Mouse (Mus musculus) stomach, postnatal 0 days (tissue): ENCODE data around the gene Btg1. TPM values are rescaled to one million over a fixed set of nuclear protein-coding genes. Genes with fewer than 3 reads are reported as not detected.

ENCODE experiments used
- ATAC-seq: fragments of 200-750 bp; cut with Nextera tagmentation; 2 replicates; pipeline ENCODE4 v1.8.0; 2017; ENCODE audit not compliant: low FRiP score, low TSS enrichment
- DNase-seq: peaks from one replicate; pipeline ENCODE4 v3.0.0-alpha.2; 2016; ENCODE audit warnings: low spot score
- H3K27ac ChIP-seq: fragments of 300-500 bp; sonication (generic); replicated peaks from 2 replicates; pipeline ENCODE4 v1.5.1; 2014; ENCODE audit warnings: mild to moderate bottlenecking, control low read depth
- H3K27me3 ChIP-seq: fragments of 300-500 bp; sonication (generic); 2 replicates; pipeline ENCODE4 v1.6.1; 2014; ENCODE audit warnings: low read length; ENCODE audit not compliant: control insufficient read depth, insufficient read depth
- H3K36me3 ChIP-seq: fragments of 300-500 bp; sonication (generic); 2 replicates; pipeline ENCODE4 v1.6.1; 2014; ENCODE audit warnings: low read length, mixed read lengths; ENCODE audit not compliant: control insufficient read depth, insufficient read depth
- H3K4me1 ChIP-seq: fragments of 300-500 bp; sonication (generic); replicated peaks from 2 replicates; pipeline ENCODE4 v1.6.1; 2014; ENCODE audit warnings: antibody characterized with exemption; ENCODE audit not compliant: control insufficient read depth, insufficient read depth
- H3K4me2 ChIP-seq: fragments of 300-500 bp; sonication (generic); replicated peaks from 2 replicates; pipeline ENCODE4 v1.6.1; 2014; ENCODE audit warnings: low read depth, mild to moderate bottlenecking, control low read depth, moderate library complexity
- H3K4me3 ChIP-seq: fragments of 300-500 bp; sonication (generic); 2 replicates; pipeline ENCODE4 v1.5.1; 2014; ENCODE audit warnings: low read depth, low read length, control low read depth
- H3K9ac ChIP-seq: fragments of 300-500 bp; sonication (generic); 2 replicates; pipeline ENCODE4 v1.6.1; 2014; ENCODE audit warnings: mild to moderate bottlenecking, low read length, control low read depth, mixed read lengths
- H3K9me3 ChIP-seq: fragments of 300-500 bp; sonication (generic); 2 replicates; pipeline ENCODE4 v1.6.1; 2016; ENCODE audit warnings: low read length; ENCODE audit not compliant: control insufficient read depth
- CTCF ChIP-seq: IDR thresholded peaks from 2 replicates; pipeline ENCODE4 v1.5.1; 2016; ENCODE audit warnings: antibody characterized with exemption, low read depth, mild to moderate bottlenecking, moderate library complexity
- EP300 ChIP-seq: optimal IDR thresholded peaks from 2 replicates; pipeline ENCODE3; 2016; ENCODE audit warnings: antibody characterized with exemption
- WGBS: fragments of 180-500 bp; shearing (Covaris S2); extraction: QIAGEN DNeasy Blood & Tissue Kit; methylation state at CpG from one replicate; pipeline ENCODE4 v1.1.7; 2014; 5-methylcytosine and 5-hydroxymethylcytosine counted together
- polyA plus RNA-seq: library from polyadenylated mRNA; unstranded; fragments of >200 nt; fragmentation: Nextera tagmentation; extraction: Ambion mirVana; gene quantifications from 2 replicates; pipeline ENCODE4 v1.2.1, GENCODE M21; 2015

Btg1 gene
- polyA plus RNA-seq, 1 experiment from 2014 or later = 59.8 TPM

DNA sequence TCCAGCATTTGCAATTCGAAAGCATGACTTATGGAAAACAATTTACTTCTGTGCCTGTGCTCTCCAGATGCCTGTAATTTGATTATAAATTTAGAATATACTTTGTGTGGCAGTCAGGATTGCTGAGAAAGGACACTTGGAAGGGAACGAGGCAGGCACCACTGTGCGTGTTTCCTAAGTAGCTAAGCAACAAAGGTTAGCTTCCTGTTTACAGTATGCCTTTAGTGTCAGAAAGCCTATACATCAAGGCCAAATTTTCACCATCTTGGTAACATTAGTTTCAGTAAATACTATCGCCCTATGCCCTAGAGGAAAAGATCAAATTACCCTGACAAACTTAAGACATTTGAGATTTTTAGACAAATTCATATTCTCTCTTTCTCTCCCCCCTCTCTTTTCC, 37.4 kb upstream of the Btg1 start:
- Histone ChIP-seq H3K9ac (no peak overlapping the region), H3K36me3 (no peaks in the 10 kb centered on the region), H3K4me3 (no peak overlapping the region), H3K27ac (no peak overlapping the region), H3K27me3 (no peaks in the 10 kb centered on the region), H3K4me2 (no peak overlapping the region), H3K9me3 (no peaks in the 10 kb centered on the region), H3K4me1 (no peaks in the 10 kb centered on the region)
- 46% methylated on average over 4 of the region's 4 CpGs for WGBS
- DNase-seq (no peak), ATAC-seq (no peak)
- no peak for TF ChIP-seq CTCF
- no peak for TF ChIP-seq EP300

DNA sequence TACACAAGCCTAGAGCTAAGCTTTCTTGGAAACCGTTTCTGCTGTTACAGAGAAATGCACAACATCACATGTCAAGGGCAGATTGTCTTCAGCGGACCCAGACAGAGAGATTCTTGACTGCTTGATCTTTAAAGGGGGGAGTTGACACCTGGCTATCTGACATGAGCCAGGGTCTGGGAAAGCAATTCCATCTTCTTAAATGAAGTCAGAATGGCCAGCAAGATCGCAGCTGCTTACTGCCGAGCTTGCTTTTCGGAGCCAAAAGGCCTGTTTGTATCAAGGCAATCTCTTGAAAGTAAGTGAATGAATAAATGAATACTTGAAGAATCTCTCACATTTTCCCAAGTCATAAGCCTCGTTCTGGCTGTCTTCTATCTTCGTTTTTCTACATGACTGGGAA, 36.6 kb upstream of the Btg1 start:
- TF ChIP-seq EP300 = no peak
- TF ChIP-seq CTCF = no peak
- Histone ChIP-seq H3K9ac (no peak overlapping the region), H3K36me3 (no peaks in the 10 kb centered on the region), H3K27me3 (no peaks in the 10 kb centered on the region), H3K4me3 (no peak overlapping the region), H3K4me1 (no peaks in the 10 kb centered on the region), H3K9me3 (no peaks in the 10 kb centered on the region), H3K27ac (no peak overlapping the region), H3K4me2 (no peak overlapping the region)
- no peak for ATAC-seq
- WGBS = 70% methylated on average over 7 of the region's 7 CpGs
- no peak for DNase-seq

DNA sequence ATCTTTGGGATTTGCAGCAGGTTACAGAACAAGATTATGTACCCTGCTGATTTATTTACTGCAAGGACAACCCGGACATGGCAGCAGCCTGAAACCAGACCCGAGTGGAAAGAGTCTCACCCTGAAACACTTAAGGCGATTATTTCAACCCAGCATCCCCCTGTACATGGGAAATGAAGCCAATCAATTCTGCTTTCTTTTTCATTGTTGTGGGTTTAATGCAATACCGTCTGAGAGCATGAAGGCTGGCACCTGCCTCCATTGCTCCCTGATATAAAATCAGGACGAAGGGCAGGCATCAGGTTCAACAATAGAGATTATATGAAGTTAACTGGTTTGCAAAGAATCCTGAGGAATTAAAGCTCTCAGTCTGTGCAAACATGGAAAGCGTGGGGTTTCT, 35.6 kb upstream of the Btg1 start:
- H3K36me3 ChIP-seq = no peaks in the 10 kb centered on the region
- no peaks in the 10 kb centered on the region for H3K27me3 ChIP-seq
- no peak overlapping the region for H3K9ac ChIP-seq
- no peak overlapping the region for H3K27ac ChIP-seq
- ATAC-seq = no peak
- TF ChIP-seq CTCF (no peak), EP300 (no peak)
- no peaks in the 10 kb centered on the region for H3K4me1 ChIP-seq
- 60% methylated on average over 6 of the region's 6 CpGs for WGBS
- no peak overlapping the region for H3K4me3 ChIP-seq
- DNase-seq = no peak
- H3K4me2 ChIP-seq = no peak overlapping the region
- no peaks in the 10 kb centered on the region for H3K9me3 ChIP-seq

DNA sequence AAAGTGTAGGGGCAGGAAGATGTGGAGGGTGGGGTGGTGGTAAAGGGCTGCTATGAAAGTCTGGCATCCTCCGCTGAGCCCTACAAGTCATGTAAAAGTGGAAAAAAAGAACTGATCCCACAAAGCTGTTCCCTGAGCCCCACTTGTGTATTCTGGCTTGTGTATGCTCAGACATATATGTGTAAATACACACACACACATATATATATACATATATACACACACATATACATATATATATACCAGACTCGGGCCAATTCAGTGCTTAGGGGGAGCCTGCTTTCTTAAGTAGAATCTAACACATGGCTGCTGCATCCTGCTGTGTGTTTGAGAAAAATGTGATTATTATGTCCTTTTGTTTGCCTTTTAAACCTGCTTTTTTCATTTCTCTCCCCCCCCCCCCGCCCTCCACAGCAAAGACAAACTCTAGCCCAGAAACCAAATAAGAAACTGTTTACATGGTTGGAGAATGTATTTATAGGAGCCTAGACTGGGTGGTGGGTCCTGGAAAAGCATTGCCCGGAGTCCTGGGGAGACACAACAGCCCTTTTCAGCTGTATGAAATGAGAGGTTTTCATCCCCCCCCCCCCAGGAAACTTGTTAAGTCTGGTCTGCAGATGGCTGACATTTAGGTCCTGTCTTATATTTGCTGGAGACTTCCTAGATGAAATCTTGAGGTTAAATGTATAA, 30.5 kb upstream of the Btg1 start:
- H3K4me2 ChIP-seq = no peak overlapping the region

DNA sequence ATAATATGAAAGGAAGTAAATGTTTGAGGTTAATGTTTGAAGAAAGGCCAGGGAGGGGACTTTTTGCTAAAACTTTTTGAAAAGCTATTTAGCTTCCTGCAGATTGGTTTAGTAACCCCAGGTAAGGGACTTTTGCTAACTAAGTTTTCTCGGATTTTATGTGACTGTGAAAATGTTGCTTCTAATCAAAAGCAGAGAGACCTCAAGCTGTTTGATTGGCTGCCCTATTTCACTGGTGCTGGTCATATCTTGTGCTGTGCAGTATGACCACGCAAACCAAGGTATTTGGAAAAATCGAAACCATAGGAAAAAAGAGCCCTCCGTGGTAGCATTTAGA, 30.0 kb upstream of the Btg1 start:
- no peak for ATAC-seq
- peak overlapping the region; percentile 20; the same call in 1 of the 2 replicates for H3K4me2 ChIP-seq
- H3K27me3 ChIP-seq = no peaks in the 10 kb centered on the region
- H3K9ac ChIP-seq = no peak overlapping the region
- no peak overlapping the region for H3K4me3 ChIP-seq
- WGBS = 58% methylated on average over 4 of the region's 4 CpGs
- H3K36me3 ChIP-seq = no peaks in the 10 kb centered on the region
- no peak for DNase-seq
- H3K4me1 ChIP-seq = no peaks in the 10 kb centered on the region
- TF ChIP-seq EP300 (no peak), CTCF (no peak)
- no peaks in the 10 kb centered on the region for H3K9me3 ChIP-seq
- H3K27ac ChIP-seq = no peak overlapping the region

More for the DNA sequence above, 30.5 kb upstream of the Btg1 start:
- DNase-seq (no peak), ATAC-seq (no peak)
- no peak for TF ChIP-seq CTCF
- no peak for TF ChIP-seq EP300
- 44% methylated on average over 4 of the region's 4 CpGs for WGBS
- H3K4me1 ChIP-seq = no peaks in the 10 kb centered on the region
- H3K36me3 ChIP-seq = no peaks in the 10 kb centered on the region
- H3K9me3 ChIP-seq = no peaks in the 10 kb centered on the region
- H3K27me3 ChIP-seq = no peaks in the 10 kb centered on the region
- no peak overlapping the region for H3K9ac ChIP-seq
- no peak overlapping the region for H3K27ac ChIP-seq
- H3K4me3 ChIP-seq = no peak overlapping the region

DNA sequence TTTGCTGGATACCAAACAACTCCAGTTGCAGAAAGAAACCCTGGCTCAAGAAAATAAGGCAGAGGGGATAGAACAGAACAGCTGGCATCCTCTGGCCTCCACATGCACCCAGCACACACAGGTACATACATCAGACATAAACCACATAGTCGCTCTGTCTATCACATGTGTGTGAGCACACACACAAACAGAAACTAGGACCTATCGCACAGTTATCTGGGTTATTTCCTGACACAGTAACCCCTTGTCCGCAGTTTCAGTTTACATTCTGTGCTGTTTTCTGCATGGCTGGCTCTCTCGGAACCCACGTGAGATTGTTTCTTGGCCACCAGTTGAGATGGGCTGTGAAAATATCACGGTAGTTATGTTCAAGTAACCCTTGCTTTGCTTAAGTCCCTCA, 28.6 kb upstream of the Btg1 start:
- no peaks in the 10 kb centered on the region for H3K4me1 ChIP-seq
- 0 out of 2 replicates have a peak, but pooled peaks have one; percentile 38 for ATAC-seq
- no peak overlapping the region for H3K4me3 ChIP-seq
- H3K9ac ChIP-seq = no peak overlapping the region
- H3K9me3 ChIP-seq = no peaks in the 10 kb centered on the region
- H3K27me3 ChIP-seq = no peaks in the 10 kb centered on the region
- TF ChIP-seq EP300 (no peak), CTCF (no peak)
- H3K36me3 ChIP-seq = no peaks in the 10 kb centered on the region
- WGBS = 76% methylated on average over 6 of the region's 6 CpGs
- H3K4me2 ChIP-seq = no peak overlapping the region
- no peak overlapping the region for H3K27ac ChIP-seq
- no peak for DNase-seq
